Mouse (Mus musculus) spleen, adult 2 months (tissue): ENCODE measurements around the gene Lad1. TPM values are rescaled to one million over a fixed set of nuclear protein-coding genes. Genes with fewer than 3 reads are reported as not detected.

Source experiments
- DNase-seq, 2 experiments: peaks; one replicate each; pipeline versions ENCODE4 v3.0.0 to v3.0.0-alpha.2; 2012 to 2021; ENCODE audit warnings: low spot score in 2 of 2, low read depth in 1 of 2
- H3K27ac ChIP-seq: fragments of 200-500 bp; 2 replicates; pipeline ENCODE4 v1.5.1; 2012; ENCODE audit warnings: low read length, inconsistent platforms; ENCODE audit not compliant: insufficient read depth
- H3K27me3 ChIP-seq: fragments of 200-500 bp; 2 replicates; pipeline ENCODE4 v1.6.1; 2012; ENCODE audit warnings: mild to moderate bottlenecking, moderate library complexity, low read length, inconsistent platforms; ENCODE audit not compliant: control insufficient read depth, insufficient read depth
- H3K36me3 ChIP-seq: fragments of 200-500 bp; 2 replicates; pipeline ENCODE4 v1.6.1; 2012; ENCODE audit warnings: mild to moderate bottlenecking, low read length, inconsistent platforms; ENCODE audit not compliant: control insufficient read depth, insufficient read depth
- H3K4me1 ChIP-seq: fragments of 200-500 bp; 2 replicates; pipeline ENCODE4 v1.6.1; 2011; ENCODE audit warnings: inconsistent platforms; ENCODE audit not compliant: control insufficient read depth, insufficient read depth, insufficient read length
- H3K4me3 ChIP-seq: fragments of 200-500 bp; 2 replicates; pipeline ENCODE4 v1.5.1; 2011; ENCODE audit warnings: mild to moderate bottlenecking, inconsistent platforms; ENCODE audit not compliant: insufficient read depth, insufficient read length; ENCODE audit errors: extremely low read depth
- CTCF ChIP-seq: fragments of 200-500 bp; IDR thresholded peaks from 2 replicates; pipeline ENCODE4 v1.5.1; 2011; ENCODE audit warnings: mild to moderate bottlenecking, inconsistent platforms; ENCODE audit not compliant: insufficient read depth, insufficient read length, insufficient replicate concordance; ENCODE audit errors: extremely low read depth
- POLR2A ChIP-seq: fragments of 200-500 bp; IDR thresholded peaks from 2 replicates; pipeline ENCODE4 v1.6.1; 2011; ENCODE audit warnings: low read depth, low read length, inconsistent platforms
- WGBS: fragments of 180-500 bp; shearing (Covaris S2); methylation state at CpG from one replicate; pipeline ENCODE4 v1.1.7; 2018; 5-methylcytosine and 5-hydroxymethylcytosine counted together
- polyA plus RNA-seq: library from polyadenylated mRNA; depleted of rRNA; stranded (reverse); fragments of >200 nt; gene quantifications from 2 replicates; pipeline ENCODE4 v1.2.3, GENCODE M21; 2012

Gene Lad1
- polyA plus RNA-seq, 1 experiment = 5.1 TPM

DNA sequence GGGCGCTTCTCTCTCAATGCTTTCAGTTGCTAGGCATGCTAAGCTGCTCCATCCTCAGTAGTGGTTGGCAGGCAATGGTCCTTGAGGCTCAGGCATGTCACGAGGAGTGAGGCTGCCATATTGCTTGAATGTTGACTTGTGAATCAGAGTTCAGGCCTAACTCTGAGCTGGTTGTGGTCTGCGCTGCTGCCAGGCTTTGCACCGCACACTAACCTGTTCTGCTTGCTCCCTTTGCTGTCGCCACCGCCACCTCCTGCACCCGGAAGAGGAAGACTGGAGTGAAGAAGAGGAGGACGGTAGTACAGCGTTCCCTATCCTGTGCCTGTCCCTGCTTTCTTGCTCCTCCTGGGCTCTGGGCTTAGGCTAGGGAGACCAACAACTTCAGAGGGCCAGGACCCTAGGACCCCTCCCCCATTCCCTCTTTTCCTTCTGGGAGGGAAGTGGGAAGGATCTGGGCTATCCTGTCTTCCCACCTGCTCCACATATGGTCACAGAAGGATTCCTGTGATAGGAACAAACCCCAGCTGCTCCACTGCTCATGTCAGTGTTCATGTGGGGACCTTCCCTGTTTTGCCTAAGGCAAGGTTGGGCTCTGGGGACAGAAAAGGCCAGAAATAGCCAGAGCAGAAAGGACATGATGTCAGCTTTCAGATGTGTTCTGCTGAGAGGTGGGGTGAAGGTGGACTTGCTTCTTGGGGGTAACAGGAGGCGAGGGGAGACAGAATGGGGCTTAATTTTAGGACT lies 25.3 kb downstream of the Lad1 start:
- H3K36me3 ChIP-seq = no peaks in the 10 kb centered on the region
- no peak overlapping the region for H3K27ac ChIP-seq
- WGBS = 92% methylated on average over 10 of the region's 10 CpGs
- TF ChIP-seq POLR2A = no peak
- no peaks in the 10 kb centered on the region for H3K27me3 ChIP-seq
- DNase-seq = no peak
- H3K4me1 ChIP-seq = peaks cover 8% of the 10 kb centered on the region; the same call in 1 of the 2 replicates
- no peak overlapping the region for H3K4me3 ChIP-seq

DNA sequence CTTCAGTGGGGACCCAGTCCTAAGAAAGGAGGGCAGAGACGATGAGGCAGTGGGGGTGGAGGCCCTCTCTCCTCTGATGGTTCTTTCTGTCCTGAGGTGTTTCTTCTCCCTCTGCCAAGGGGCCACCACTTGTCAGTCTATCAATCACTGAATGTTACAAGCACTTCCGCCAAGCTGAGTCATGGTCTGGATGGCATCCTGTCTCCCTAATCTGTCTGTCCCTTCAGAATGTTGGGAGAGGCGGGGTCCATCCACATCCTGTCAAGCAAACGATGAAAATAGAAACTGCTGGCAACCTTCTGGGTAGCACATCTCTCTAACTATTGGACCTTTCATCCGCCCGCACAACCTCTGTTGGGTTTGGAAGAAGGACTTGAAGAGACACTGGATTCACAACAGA lies 26.1 kb downstream of the Lad1 start:
- peaks cover 8% of the 10 kb centered on the region; the same call in 1 of the 2 replicates for H3K4me1 ChIP-seq
- TF ChIP-seq POLR2A = no peak
- no peak for TF ChIP-seq CTCF
- no peak overlapping the region for H3K4me3 ChIP-seq
- H3K27ac ChIP-seq = no peak overlapping the region
- no peaks in the 10 kb centered on the region for H3K36me3 ChIP-seq
- no peak for DNase-seq
- 51% methylated on average over 6 of the region's 6 CpGs for whole genome bisulfite sequencing
- H3K27me3 ChIP-seq = no peaks in the 10 kb centered on the region

DNA sequence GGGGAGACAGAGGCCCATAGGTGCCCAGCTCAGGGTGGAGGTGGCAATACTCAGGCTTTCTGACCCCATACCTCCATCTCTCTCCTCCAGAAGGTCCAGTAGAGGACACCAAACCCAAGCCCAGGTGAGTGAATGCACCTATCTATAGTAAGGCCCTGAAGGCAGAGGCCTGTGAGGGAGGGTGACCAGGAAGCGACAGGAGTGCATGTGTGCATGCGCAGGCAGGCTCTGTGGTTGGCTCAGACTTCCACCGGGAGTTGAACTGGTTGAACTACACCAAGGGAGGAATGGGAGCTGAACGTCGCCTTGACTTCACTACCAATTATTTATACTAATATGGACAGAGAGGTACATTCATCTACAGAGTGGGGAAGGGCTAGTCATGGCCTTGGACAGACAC lies 28.2 kb downstream of the Lad1 start:
- H3K27me3 ChIP-seq = no peaks in the 10 kb centered on the region
- no peak for DNase-seq
- H3K27ac ChIP-seq = no peak overlapping the region
- WGBS = 89% methylated on average over 5 of the region's 5 CpGs
- no peaks in the 10 kb centered on the region for H3K4me1 ChIP-seq
- TF ChIP-seq POLR2A (no peak), CTCF (no peak)
- H3K4me3 ChIP-seq = no peak overlapping the region
- no peaks in the 10 kb centered on the region for H3K36me3 ChIP-seq

DNA sequence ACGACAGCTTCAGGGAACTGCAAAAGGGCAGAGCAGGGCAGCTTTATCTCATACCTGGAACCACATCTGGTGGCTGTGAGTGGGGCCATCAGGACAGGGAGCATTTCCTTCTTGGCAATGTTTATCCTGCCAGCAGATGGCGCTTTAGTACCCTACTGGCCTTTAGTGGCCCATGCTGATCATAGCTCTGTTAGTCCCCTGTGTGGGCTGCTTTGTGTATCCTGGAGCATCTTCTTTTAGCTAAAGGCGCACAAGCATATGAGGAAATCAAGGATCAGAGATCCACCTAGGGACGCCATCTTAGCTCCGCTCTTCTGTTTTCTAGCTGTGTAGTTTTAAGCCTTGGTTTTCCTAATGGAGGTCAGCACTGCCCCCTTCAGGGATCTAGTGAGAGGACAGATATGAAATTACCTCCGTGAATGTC lies 28.8 kb downstream of the Lad1 start:
- Histone ChIP-seq H3K27ac (no peak overlapping the region), H3K4me1 (no peaks in the 10 kb centered on the region), H3K36me3 (no peaks in the 10 kb centered on the region), H3K27me3 (no peaks in the 10 kb centered on the region), H3K4me3 (no peak overlapping the region)
- WGBS = 28% methylated on average over 6 of the region's 6 CpGs
- peak; percentile 5 to 11 for DNase-seq
- TF ChIP-seq CTCF = peak; percentile 20; the same call in 1 of the 2 replicates
- TF ChIP-seq POLR2A = no peak

DNA sequence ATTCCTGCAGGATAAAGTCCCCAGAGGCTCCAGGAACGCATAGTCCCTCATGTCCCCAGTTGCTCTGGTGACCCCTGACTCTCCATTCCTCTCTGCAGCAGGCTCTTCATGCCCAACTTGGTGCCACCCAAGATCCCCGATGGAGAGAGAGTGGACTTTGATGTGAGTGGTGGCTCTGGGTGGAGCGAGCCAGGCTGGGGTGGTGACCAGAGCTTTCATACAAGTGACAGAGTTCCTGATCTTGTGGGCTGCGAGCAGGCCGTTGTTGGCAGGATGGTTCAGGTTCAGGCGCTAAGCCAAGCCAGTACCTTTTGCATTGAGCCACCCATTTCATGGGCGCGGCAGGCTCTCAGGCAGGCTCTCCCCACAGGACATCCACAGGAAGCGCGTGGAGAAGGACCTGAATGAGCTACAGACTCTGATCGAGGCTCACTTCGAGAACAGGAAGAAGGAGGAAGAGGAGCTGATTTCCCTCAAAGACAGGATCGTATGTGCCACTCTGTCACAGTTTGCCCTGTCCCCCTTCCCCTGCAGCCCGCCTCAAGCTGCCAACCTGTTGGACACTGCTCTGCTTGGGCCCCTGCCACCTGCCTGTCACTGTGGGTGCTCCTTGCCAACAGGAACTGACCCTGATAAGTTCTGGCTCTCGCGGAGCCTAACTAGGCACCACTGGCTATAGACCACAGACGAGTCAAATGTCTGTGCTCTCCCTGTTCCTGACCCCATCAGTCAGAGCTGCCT lies 29.4 kb downstream of the Lad1 start:
- Histone ChIP-seq H3K4me3 (no peak overlapping the region), H3K36me3 (no peaks in the 10 kb centered on the region), H3K27me3 (no peaks in the 10 kb centered on the region), H3K4me1 (no peaks in the 10 kb centered on the region), H3K27ac (no peak overlapping the region)
- 37% methylated on average over 17 of the region's 17 CpGs for WGBS
- DNase-seq = no peak
- TF ChIP-seq CTCF = no peak
- no peak for TF ChIP-seq POLR2A

DNA sequence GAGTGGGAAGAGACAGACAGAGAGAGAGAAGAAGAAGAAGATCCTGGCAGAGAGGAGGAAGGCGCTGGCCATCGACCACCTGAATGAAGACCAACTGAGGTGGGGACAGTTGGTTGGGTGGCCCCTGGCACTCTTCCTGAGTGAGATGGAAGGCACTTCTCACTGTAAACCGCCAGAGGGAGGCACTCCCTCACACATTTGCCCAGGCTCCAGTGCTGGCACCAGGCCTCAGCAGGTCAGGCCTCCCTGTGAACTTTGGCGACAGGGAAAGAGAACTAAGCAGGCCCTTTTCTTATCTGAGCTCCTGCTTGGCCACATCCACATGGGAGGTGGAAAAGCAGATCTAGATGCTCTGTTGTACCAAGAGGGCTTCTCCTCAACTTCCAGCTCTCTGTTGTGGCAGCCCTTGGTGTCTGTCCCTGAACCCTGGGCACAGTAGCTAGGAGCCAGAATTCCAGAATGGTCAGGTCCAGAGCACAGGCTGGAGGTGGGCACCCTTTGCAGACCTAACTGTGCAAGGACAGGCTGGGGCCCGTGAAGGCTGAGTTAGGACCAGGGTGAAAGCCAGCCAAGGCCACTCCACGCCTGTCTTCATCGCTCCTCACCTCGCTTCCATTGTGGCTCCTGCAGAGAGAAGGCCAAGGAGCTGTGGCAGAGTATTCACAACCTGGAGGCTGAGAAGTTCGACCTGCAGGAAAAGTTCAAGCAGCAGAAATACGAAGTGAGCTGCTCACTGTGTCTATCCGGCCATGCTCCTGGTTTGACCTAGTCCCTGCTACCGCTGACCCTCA lies 32.5 kb downstream of the Lad1 start:
- DNase-seq = no peak
- no peak overlapping the region for H3K4me3 ChIP-seq
- no peak overlapping the region for H3K27ac ChIP-seq
- H3K4me1 ChIP-seq = no peaks in the 10 kb centered on the region
- TF ChIP-seq CTCF = peak; percentile 3; the same call in 1 of the 2 replicates
- TF ChIP-seq POLR2A = no peak
- H3K27me3 ChIP-seq = no peaks in the 10 kb centered on the region
- H3K36me3 ChIP-seq = no peaks in the 10 kb centered on the region
- WGBS = 72% methylated on average over 12 of the region's 12 CpGs
